Mouse (Mus musculus) inflammation-experienced regulatory T-cells, adult 6 months (primary cell): ENCODE measurements at regions not wholly inside any gene's neighbourhood (a gene's known extent, or its start where the extent isn't known, plus 50 kb on each side); places are given as distances from the start of the nearest gene placed in this dataset.

ENCODE experiments used
- ATAC-seq: one replicate; pipeline ENCODE4 v1.8.0; 2017

DNA sequence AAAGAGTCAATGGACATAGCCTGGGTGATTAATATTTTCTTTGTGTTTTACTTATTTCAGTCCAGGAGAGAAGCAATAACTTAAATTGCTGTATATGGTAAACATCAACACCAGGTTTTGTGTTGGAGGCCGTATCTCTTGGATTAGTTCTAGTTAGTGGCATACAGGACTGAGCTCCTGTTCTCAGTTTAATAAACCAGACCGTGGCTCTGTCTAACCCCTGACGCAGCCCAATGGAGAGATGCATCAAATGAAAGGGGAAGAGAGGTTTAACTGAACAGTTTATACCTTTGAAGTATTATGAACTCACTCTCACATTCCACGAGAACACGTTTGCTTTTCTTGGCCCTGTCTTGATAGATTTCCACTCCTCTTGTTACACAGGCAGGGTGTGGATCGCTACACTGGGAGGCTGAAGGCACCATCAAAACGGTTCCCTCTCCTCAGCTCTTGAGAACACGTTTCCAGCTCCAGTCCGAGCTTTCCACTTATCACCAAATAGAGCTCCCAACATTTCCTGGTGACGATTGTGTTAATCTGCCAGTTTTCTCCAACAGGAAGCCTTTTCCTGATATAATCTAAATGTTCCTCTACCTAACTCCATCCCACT is 54.0 kb upstream of the Cerkl start:
- no peak for ATAC-seq

GRCm38 (mm10) chr2:79511108-79511507 is 54.5 kb upstream of the Cerkl start:
- no peak for ATAC-seq

GRCm38 (mm10) chr2:79511676-79512323 is 55.2 kb upstream of the Cerkl start:
- ATAC-seq, result peak; percentile 52

DNA sequence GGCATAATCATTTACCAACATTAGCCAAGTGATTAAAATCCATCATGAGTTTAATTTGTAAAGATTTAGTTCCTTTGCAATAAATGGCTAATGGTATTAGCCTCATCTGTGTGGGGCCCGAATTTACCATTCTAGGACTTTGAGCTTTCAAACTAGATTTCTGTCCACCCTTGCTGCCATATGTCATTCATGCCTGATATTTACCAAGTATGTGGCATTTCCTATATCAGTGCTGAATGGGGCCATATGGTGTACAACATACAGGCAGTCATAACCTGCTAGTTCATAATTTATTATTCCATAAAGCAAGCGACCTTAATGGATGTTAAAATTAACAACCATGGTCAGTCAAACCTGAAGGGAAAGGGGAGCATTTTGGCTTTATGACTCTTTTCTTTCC is 55.8 kb upstream of the Cerkl start:
- no peak for ATAC-seq

DNA sequence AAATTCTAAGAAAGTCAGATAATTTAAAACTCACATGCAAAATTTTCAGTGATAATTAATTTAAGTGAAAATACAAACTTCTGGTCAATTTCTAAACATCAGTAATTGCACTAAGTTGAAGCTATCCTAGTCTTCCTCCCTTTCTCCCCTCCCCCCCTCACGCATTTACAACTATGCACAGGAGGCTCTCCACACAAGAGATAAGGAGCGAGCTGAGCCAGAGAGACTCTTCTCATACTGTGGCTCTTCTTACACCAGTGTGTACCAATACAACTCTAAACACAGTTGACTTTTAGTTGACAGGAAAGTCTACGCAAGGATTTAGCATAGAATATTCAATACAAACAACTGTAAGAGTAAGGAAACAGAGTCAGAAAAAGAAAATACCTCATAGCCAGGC is 57.1 kb upstream of the Cerkl start:
- no peak for ATAC-seq

GRCm38 (mm10) chr2:79518046-79518750 is 61.6 kb upstream of the Cerkl start:
- ATAC-seq, result no peak

DNA sequence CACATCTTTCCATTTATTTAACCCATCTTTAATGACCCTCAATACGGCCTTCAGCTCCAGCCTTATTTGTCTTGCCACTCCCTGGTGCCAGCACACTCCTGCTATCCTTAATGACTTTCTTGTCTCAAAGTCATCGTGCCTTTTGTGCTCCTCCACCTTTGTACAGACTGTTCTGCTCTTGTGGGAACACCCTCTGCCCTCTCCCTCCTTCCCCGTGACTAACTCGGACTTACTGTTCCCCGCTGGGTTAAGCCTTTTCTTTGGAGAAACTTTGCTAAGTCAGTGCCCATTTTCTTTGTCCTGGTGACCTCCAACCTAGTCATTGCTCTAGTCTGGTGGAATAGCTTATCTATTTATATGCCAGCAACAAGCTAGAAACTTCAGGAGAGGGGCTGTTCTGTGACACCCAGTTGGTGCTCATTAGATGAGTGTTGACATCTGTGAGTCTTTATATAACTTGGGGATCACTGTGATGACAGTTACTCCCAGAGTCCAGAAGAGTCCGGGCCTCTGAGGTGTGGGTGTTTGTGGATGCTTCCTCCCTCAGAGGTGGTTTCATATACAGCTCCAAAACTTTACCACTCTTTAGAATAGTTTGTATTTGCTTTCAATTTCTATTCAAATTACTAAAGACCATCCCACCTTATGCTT is 63.3 kb upstream of the Cerkl start:
- ATAC-seq, result no peak

GRCm38 (mm10) chr2:79523441-79523840 is 66.9 kb upstream of the Cerkl start:
- ATAC-seq, result no peak

DNA sequence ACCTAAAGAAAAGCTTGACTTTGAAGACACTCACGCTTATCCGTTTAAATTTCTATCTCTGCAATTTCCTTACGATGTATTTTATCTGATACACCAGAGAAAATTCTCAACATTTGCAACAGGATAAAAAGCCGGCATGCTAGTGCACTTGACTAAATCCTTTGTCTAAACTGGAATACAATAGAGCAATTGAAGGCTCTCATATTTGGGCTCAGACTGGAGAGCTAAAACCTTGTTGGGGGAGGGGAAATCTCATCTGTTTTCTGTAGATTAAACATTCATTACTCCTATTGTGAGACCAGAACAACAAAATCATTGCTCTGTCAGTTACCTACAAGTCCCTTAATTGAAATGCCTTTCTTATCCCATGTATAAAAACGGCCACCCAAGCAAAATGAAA is 70.9 kb upstream of the Cerkl start:
- ATAC-seq, result no peak

DNA sequence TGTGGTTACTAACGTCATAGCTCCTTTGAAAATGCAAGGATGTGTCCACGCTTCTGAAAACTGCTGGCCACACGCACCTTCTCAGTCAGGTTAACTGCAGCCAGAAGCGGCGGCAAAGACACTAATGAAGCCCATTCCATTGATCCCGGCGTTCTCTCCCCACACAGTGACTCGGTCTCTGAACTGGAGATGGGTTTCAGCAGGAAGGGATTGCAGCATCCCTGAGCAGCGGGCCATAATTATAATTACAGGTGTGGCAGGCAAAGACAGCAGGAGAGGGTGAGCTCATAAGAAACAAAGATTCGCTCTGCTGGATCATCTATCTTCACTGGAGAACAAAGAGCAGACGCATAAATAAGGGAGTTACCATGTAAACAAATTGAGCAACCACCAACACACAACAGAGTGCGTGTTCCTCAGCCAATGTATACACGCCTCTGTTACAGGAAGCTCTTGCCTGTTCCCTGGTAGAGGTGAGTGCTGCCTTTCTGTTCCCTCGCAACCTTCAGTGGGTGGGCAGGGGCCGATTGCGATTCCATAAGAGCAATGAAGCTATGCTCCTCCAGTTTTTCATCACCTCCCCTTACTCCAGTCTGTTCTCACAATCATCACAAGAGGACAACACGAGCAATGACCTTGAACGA is 71.9 kb upstream of the Cerkl start:
- ATAC-seq, result no peak

DNA sequence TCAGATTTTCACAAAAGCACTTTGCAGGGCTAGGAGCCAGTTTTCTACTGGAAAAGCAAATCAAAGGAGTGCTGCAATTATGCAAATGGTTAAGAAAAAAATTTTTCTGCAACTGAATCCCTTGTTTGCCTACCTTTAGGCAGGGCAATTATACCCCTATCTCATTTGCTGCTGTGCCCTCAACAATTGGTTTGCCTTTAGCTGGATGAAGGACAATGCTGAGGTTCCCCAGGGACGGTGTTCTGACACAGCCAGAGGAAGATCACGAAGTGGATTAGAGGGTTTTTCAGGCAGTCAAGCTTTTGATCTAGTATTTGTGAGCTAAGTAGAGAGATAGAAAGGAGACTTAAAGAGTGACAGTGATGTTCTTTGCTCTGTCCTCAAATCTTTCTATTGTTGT is 72.6 kb upstream of the Cerkl start:
- no peak for ATAC-seq

- no peak for ATAC-seq
Measured at GRCm38 (mm10) chr2:79532610-79533160, 76.1 kb upstream of the Cerkl start.

- ATAC-seq, result no peak
Measured at GRCm38 (mm10) chr2:79537126-79537875, 80.7 kb upstream of the Cerkl start.

GRCm38 (mm10) chr2:79540384-79540783 is 83.8 kb upstream of the Cerkl start:
- ATAC-seq, result no peak

GRCm38 (mm10) chr2:79542191-79542980 is 85.8 kb upstream of the Cerkl start:
- ATAC-seq, result no peak

GRCm38 (mm10) chr2:79543456-79543855 is 86.9 kb upstream of the Cerkl start:
- no peak for ATAC-seq

- ATAC-seq, result no peak
Measured at GRCm38 (mm10) chr2:79543948-79544792, 87.6 kb upstream of the Cerkl start.

DNA sequence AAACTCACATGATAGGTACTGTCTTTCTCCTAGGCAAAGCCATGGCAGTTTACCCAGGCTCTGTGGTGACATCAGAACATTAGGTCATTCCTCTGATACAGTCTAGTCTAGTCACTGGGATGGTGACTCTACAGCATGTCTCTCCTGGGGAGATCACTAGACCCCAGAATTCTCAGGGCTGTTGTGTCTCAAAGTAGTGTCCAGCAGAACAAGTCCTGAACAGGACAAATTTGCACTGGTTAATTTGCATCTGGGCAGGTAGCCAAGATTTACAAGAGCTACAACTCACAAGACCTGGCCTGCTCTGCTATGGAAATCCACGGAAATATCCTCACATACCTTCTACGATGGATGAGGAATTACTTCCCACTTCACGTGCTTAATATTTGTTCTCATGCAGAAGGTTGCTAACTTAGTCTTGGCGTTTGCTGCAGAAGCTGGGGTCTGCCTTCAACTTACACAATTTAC is 88.2 kb upstream of the Cerkl start:
- ATAC-seq, result no peak

DNA sequence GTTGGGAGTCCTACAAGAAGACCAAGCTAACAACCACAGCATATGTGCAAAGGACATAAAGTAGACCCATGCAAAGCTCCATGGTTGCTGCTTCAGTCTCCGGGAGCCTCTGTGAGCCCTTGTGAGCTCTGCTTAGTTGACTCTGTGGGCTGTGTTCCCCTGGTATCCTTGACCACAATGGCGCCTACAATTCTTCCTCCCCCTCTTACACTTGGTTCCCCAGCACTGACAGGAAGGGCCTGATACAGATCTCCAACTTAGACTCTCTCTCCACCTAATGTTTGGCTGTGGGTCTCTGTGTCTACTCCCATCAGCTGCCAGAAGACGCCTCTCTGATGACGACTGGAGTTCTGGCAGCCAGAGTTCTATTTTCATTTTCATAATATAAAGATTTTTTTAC is 88.9 kb upstream of the Itprid2 start:
- ATAC-seq, result no peak

DNA sequence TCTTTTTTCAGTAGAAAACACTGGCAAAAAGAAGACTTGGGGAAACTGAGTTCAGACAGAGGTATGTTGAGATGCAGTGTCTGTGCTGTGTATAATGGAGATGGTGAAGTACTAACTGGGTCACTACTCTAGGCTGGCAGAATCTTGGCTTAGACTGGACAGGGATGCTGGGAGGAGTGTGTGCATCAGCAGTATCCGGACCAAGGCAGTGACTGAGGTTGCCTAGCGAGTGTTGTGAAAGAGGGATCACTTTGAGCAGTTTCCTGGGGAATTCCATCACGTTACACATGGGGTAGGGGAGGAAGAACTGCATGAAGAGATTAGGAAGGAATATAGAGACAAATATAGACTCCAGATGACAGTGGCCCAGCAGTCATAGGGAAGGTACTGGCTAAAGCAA is 87.9 kb upstream of the Itprid2 start:
- ATAC-seq, result no peak
